Mouse (Mus musculus) c-Kit-positive CD71-positive TER-119-positive erythroid progenitor cells, embryonic 14.5 days (primary cell): ENCODE data around the gene Zfp784.

Experiments
- DNase-seq: peaks from one replicate; pipeline ENCODE4 v3.0.0-alpha.2; 2013; ENCODE audit warnings: low spot score

Zfp784 gene

GRCm38 (mm10) chr7:5057804-5058203 is 19.6 kb upstream of the Zfp784 start:
- DNase-seq: no peak

DNA sequence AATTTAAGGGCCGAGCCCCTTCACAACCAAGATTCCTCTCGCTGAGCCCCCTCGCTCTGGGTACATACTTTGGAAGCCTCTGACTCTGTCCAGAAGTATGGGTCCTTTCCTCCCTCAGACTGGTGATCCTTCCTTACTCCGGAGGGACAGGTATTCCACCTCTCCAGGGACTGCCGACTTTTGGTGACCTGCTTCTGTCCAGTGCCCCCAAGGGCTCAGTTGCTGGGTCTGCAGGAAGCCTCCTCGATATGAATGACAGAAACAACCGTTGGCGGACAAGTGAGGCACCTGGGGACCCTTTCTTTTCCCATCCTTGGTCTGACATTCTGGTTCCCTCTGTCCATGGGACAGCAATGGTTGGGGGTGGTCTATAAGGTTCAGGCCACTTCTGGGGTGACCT is 19.1 kb upstream of the Zfp784 start:
- DNase-seq: no peak

- DNase-seq: no peak
These were observed 18.5 kb upstream of the Zfp784 start for GRCm38 (mm10) chr7:5056651-5057263.

DNA sequence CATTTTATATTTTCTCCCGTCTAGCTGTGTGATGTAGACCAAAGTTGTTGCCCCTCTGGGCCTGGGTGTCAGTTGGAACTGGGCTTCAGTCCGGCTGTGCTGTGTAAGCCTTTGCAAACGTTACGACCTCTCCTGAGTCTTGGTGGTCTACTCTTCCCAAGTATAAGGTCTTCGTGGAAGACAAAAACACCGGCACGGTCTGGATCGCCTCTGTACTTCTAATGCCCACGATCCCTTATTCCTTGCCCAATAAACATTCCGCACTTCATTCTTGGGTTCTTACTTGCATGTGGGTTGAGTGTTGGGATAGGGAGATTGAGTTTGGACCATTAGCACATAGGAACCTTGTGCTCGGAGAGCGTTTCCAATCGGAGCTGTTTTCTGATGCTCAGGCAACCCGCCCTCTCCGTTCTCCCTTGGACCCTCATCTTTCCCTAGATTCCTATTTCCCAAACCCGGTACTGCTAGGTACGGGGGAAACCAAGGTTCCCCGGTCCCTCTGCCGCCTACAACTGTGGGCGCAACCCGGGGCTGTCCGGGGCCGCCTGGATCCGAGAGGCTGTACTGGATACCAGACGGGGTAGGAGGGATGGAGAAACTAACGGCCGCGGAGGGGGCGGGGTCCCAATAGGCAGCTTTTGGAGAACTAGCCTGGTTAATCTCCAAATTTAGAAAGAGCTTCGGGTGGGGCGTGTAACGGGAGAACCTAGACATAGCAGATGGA is 15.4 kb upstream of the Zfp784 start:
- no peak for DNase-seq

DNA sequence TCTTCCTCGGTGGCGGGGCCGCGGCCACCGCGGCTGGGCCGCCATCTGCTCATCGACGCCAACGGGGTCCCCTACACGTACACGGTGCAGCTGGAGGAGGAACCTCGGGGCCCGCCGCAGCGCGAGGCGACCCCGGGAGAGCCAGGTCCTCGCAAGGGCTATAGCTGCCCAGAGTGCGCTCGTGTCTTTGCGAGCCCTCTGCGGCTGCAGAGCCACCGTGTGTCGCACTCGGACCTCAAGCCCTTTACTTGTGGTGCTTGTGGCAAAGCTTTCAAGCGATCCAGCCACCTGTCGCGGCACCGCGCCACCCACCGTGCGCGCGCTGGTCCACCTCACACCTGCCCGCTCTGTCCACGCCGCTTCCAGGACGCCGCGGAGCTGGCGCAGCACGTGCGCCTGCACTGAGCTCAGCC is 14.7 kb upstream of the Zfp784 start:
- no peak for DNase-seq

DNA sequence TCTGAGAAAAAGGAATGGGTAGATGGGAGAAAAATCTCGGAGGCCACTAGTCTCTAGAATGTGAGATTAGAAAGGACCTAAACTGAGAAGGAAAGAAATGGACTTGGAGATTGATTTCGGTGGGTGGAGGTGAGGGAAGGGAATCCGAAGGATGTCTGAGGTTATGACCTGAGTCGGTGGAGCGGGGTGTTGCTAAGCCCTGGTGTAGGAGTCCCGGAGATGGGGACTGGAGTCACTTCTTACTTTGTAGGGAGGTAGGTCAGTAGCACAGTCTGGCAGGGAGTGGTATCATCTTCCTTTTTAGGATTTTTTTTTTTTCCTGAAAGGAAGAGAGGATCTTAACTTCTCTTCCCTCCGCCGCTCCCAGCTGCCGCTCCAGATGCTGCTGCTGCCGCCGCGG is 14.2 kb upstream of the Zfp784 start:
- no peak for DNase-seq

- DNase-seq: no peak
These were observed 13.2 kb upstream of the Zfp784 start, which contains the start of gene Zfp580 for GRCm38 (mm10) chr7:5051193-5052192. Zfp580 (plus strand) TSS chr7:5051538.

- no peak for DNase-seq
These were observed 9.1 kb upstream of the Zfp784 start for GRCm38 (mm10) chr7:5047313-5047712.

GRCm38 (mm10) chr7:5046112-5046511 is 7.9 kb upstream of the Zfp784 start:
- DNase-seq: no peak

DNA sequence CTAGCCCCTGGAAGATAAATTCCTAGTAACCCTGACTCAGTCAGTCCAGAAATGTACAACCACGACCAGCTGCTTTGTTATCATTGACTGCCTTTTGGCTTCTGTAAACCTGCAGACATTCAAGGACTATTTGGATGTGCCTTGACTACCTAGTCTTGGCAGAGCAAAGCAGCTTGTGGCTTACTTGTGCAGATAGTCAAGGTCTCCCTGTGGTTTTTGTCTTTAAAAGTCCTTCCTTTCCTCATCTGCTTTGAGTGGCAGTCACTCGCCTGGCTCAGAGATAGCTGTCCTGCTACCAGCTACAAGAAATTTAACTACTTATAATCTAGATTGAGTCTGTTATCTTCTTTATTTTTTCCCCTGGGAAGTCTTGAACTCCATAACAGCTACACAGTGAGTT is 6.7 kb upstream of the Zfp784 start:
- no peak for DNase-seq

GRCm38 (mm10) chr7:5038940-5039339 is 694 bp upstream of the Zfp784 start:
- DNase-seq: no peak

DNA sequence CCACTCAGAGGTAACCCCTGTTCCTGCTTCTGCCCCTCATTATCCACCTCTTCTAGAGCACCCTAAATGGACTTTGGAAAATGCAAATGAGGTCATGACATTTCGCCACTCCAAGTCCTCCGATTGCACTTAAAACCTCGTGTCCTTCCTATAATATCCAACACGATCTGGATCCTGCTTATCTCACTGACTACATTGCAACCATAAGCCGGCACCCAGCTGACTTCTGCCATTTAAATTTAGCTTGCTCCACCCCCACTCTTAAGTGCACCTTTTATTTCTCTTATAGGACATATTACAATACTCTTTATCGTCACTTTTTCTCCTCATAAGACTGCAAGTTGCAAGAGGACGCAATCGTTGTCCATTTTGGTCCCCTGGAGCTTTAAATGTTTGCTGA is 779 bp downstream of the Zfp784 start:
- DNase-seq: no peak

GRCm38 (mm10) chr7:5037026-5037425 is 1.2 kb downstream of the Zfp784 start:
- DNase-seq: no peak

DNA sequence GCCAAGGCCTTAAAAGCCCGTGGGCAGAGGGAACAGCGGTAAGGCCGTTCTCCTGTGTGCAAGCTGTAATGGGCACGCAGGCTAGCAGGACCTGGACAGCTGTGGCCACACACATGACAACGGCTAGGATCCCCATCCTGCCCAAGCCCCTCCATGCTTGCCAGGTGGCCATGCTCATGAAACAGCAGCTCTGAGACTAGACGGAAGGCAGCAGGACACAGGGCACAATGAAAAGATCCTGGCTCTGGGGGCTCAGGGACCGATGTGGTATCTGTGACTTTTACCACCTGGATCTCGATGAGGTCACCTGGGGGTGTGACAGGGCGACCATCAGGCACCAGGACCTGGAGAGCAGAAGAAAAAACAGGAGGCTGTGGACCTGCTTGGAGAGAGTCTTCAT is 2.1 kb downstream of the Zfp784 start:
- DNase-seq: no peak

DNA sequence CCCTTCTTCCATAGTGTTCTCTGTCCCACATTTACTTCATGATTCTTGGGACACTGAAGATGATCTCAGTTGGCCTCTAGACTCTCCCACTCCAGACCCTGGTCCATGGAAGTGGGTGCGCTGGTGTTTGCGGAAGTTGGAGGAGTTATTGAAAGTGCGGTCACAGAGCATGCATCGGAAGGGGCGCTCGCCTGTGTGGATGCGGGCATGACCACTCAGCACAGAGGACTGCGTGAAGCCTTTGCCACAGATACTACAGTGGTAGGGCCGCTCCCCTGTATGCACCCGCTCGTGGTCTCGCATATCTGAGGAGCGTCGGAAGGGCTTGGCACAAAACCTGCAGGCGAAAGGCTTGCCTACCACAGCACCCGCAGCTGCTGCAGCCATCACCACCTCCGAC is 2.6 kb downstream of the Zfp784 start:
- DNase-seq: no peak

- no peak for DNase-seq
These were observed 4.4 kb downstream of the Zfp784 start, which contains the start of gene 4632433K11Rik for GRCm38 (mm10) chr7:5033818-5034217. 4632433K11Rik (plus strand) TSS chr7:5034118.

- DNase-seq: no peak
These were observed 6.8 kb downstream of the Zfp784 start for GRCm38 (mm10) chr7:5031496-5031895.

DNA sequence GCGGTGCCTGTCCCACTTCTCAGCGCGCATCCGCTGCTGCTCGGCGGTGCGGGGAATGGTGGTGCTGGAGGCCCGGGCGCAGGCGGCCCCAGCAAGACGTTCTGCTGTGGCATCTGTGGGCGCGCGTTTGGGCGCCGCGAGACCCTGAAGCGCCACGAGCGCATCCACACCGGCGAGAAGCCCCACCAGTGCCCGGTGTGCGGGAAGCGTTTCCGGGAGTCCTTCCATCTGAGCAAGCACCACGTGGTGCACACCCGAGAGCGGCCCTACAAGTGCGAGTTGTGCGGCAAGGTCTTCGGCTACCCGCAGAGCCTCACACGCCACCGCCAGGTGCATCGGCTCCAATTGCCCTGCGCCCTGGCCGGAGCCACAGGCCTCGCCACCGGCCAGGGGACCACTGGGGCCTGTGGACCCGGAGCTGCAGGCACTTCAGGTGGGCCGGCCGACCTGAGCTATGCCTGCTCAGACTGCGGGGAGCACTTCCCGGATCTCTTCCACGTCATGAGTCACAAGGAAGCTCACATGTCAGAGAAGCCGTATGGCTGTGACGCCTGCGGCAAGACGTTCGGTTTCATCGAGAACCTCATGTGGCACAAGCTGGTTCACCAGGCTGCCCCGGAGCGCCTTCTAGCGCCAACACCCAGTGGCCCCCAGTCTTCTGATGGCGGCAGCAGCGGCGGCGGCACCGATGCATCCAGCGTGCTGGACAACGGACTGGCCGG is 7.5 kb downstream of the Zfp784 start:
- no peak for DNase-seq

- no peak for DNase-seq
These were observed 8.3 kb downstream of the Zfp784 start for GRCm38 (mm10) chr7:5029946-5030345.

GRCm38 (mm10) chr7:5029543-5029942 is 8.7 kb downstream of the Zfp784 start:
- no peak for DNase-seq

- no peak for DNase-seq
These were observed 17.0 kb downstream of the Zfp784 start for GRCm38 (mm10) chr7:5021197-5021596.

DNA sequence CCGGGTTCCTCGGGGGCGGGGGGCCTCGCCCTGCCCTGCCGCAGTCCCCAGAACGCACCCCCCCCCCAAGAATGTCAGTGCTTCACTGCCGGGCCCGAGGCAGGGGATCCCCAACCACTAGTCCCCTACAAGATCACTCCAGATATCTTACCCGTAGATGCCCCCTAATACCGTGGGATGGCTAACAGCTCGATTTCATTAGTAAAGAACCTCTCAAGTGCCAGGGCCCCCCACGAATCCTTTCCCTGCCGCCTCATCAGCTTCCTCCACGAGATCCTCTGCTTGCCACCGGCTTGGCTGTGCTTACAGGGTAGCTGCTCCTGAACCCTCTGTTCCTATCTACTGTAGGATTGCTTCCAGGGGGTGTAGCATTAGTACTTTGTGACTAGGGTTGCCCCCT is 17.6 kb downstream of the Zfp784 start:
- no peak for DNase-seq
